Mouse (Mus musculus) embryo, embryonic 10 days (tissue): ENCODE measurements at regions not wholly inside any gene's neighbourhood (a gene's known extent, or its start where the extent isn't known, plus 50 kb on each side); places are given as distances from the start of the nearest gene placed in this dataset.
"Not testable (repeated sequence)": the region's sequence is repeated elsewhere in the genome, so short reads cannot be mapped to it uniquely, and the experiment has no call there.

Experiments used
- DNase-seq: peaks from one replicate; pipeline ENCODE4 v3.0.0-alpha.2; 2015; ENCODE audit warnings: low spot score

- DNase-seq, result peak; percentile 23
Observed at GRCm38 (mm10) chr12:22156467-22157037, 739.1 kb upstream of the Ywhaq start.

GRCm38 (mm10) chr12:22155341-22155740, 737.9 kb upstream of the Ywhaq start:
- not testable (repeated sequence) for DNase-seq
